Mouse (Mus musculus): ENCODE results near the gene Ankrd2.

- no peak for TF ChIP-seq CTCF (IDR thresholded peaks at IDR 0.05; ENCODE audit: extremely low read depth, insufficient read depth, low read length)
- no peak for TF ChIP-seq POLR2A (IDR thresholded peaks at IDR 0.05; ENCODE audit: extremely low read depth, insufficient read depth, low read length)
Observed at GRCm38 (mm10) chr19:42050251-42050650, 14.5 kb downstream of the Ankrd2 start.
